Mouse (Mus musculus) mature B cell (primary cell): ENCODE results near the gene Sohlh2.

Experiments used
- in situ Hi-C: fragments of 300-500 bp; cut with MboI; formaldehyde crosslinking; loops from 2 replicates; pipeline ENCODE4 v1.14.3; 2019

The Sohlh2 gene

GRCm38 (mm10) chr3:55207665-55208064, 25.8 kb downstream of the Sohlh2 start:
- in situ Hi-C loops, result no loop called here

GRCm38 (mm10) chr3:55212254-55212653, 30.4 kb downstream of the Sohlh2 start:
- in situ Hi-C loops, result no loop called here

GRCm38 (mm10) chr3:55213785-55214184, 32.0 kb downstream of the Sohlh2 start:
- in situ Hi-C loops, result no loop called here

GRCm38 (mm10) chr3:55214413-55214812, 32.6 kb downstream of the Sohlh2 start:
- in situ Hi-C loops, result no loop called here

- in situ Hi-C loops, result no loop called here
Measured at GRCm38 (mm10) chr3:55222502-55222901, 40.7 kb downstream of the Sohlh2 start.

- in situ Hi-C loops, result no loop called here
Measured at GRCm38 (mm10) chr3:55223862-55224261, 42.0 kb downstream of the Sohlh2 start.

GRCm38 (mm10) chr3:55226501-55227213, 44.8 kb downstream of the Sohlh2 start:
- in situ Hi-C loops, result no loop called here

- in situ Hi-C loops, result no loop called here
Measured at GRCm38 (mm10) chr3:55227214-55227581, 45.4 kb downstream of the Sohlh2 start.

GRCm38 (mm10) chr3:55241730-55242421, 60.0 kb downstream of the Sohlh2 start, which contains the start of gene Dclk1:
Gene Dclk1 (plus strand): TSS chr3:55242364.
- in situ Hi-C loops, result no loop called here

- in situ Hi-C loops, result no loop called here
Measured at GRCm38 (mm10) chr3:55242422-55243055, 60.7 kb downstream of the Sohlh2 start.

GRCm38 (mm10) chr3:55243056-55243471, 61.2 kb downstream of the Sohlh2 start:
- in situ Hi-C loops, result no loop called here

GRCm38 (mm10) chr3:55244087-55244486, 62.3 kb downstream of the Sohlh2 start:
- in situ Hi-C loops, result no loop called here

GRCm38 (mm10) chr3:55246618-55247272, 64.9 kb downstream of the Sohlh2 start:
- in situ Hi-C loops, result no loop called here

- in situ Hi-C loops, result no loop called here
Measured at GRCm38 (mm10) chr3:55248048-55248447, 66.2 kb downstream of the Sohlh2 start.

GRCm38 (mm10) chr3:55248508-55248907, 66.7 kb downstream of the Sohlh2 start:
- in situ Hi-C loops, result no loop called here

GRCm38 (mm10) chr3:55250631-55251030, 68.8 kb downstream of the Sohlh2 start:
- in situ Hi-C loops, result no loop called here
